Mouse (Mus musculus) liver, embryonic 11.5 days (tissue): ENCODE results near the gene Foxc1. TPM values are rescaled to one million over a fixed set of nuclear protein-coding genes. Genes with fewer than 3 reads are reported as not detected.

Experiments used
- ATAC-seq: fragments of 200-750 bp; cut with Nextera tagmentation; replicated peaks from 2 replicates; pipeline ENCODE4 v1.8.0; 2017; ENCODE audit warnings: moderate number of reproducible peaks, mild to moderate bottlenecking, moderate TSS enrichment, moderate library complexity; ENCODE audit not compliant: low FRiP score
- DNase-seq: peaks from one replicate; pipeline ENCODE4 v3.0.0-alpha.2; 2017; ENCODE audit warnings: low spot score
- H3K27ac ChIP-seq: fragments of 300-500 bp; sonication (generic); 2 replicates; pipeline ENCODE4 v1.5.1; 2014; ENCODE audit warnings: mild to moderate bottlenecking, low read depth, low read length, control low read depth
- H3K27me3 ChIP-seq: fragments of 300-500 bp; sonication (generic); replicated peaks from 2 replicates; pipeline ENCODE4 v1.6.1; 2014; ENCODE audit warnings: low read length, mixed read lengths; ENCODE audit not compliant: control insufficient read depth, insufficient read depth
- H3K36me3 ChIP-seq: fragments of 300-500 bp; sonication (generic); 2 replicates; pipeline ENCODE4 v1.6.1; 2014; ENCODE audit warnings: mild to moderate bottlenecking, low read length, moderate library complexity, mixed read lengths; ENCODE audit not compliant: control insufficient read depth, insufficient read depth
- H3K4me1 ChIP-seq: fragments of 300-500 bp; sonication (generic); replicated peaks from 2 replicates; pipeline ENCODE4 v1.6.1; 2014; ENCODE audit warnings: low read length, mixed read lengths; ENCODE audit not compliant: control insufficient read depth, insufficient read depth
- H3K4me2 ChIP-seq: fragments of 300-500 bp; sonication (generic); 2 replicates; pipeline ENCODE4 v1.6.1; 2014; ENCODE audit warnings: mild to moderate bottlenecking, control low read depth, moderate library complexity
- H3K4me3 ChIP-seq: fragments of 300-500 bp; sonication (generic); 2 replicates; pipeline ENCODE4 v1.5.1; 2014; ENCODE audit warnings: low read depth, low read length, control low read depth
- H3K9ac ChIP-seq: fragments of 300-500 bp; sonication (generic); 2 replicates; pipeline ENCODE4 v1.6.1; 2014; ENCODE audit warnings: low read depth, low read length, control low read depth
- H3K9me3 ChIP-seq: fragments of 300-500 bp; sonication (generic); 2 replicates; pipeline ENCODE4 v1.6.1; 2016; ENCODE audit warnings: low read length, inconsistent platforms, mixed read lengths; ENCODE audit not compliant: control insufficient read depth
- WGBS: fragments of 180-500 bp; shearing (Covaris S2); extraction: QIAGEN DNeasy Blood & Tissue Kit; methylation state at CpG from one replicate; pipeline ENCODE4 v1.1.7; 2014; 5-methylcytosine and 5-hydroxymethylcytosine counted together
- polyA plus RNA-seq: library from polyadenylated mRNA; unstranded; fragments of >200 nt; fragmentation: Nextera tagmentation; extraction: Ambion mirVana; gene quantifications from 2 replicates; pipeline ENCODE4 v1.2.1, GENCODE M21; 2014

Gene Foxc1
- polyA plus RNA-seq, 1 experiment from 2014 or later, result 0.47 TPM

GRCm38 (mm10) chr13:31782063-31782462 is 24.4 kb upstream of the Foxc1 start:
- no peak for DNase-seq
- Histone ChIP-seq H3K27ac (no peak overlapping the region), H3K36me3 (no peaks in the 10 kb centered on the region), H3K4me2 (no peak overlapping the region), H3K4me3 (no peak overlapping the region), H3K27me3 (no peaks in the 10 kb centered on the region), H3K4me1 (no peaks in the 10 kb centered on the region), H3K9ac (no peak overlapping the region), H3K9me3 (no peaks in the 10 kb centered on the region)
- WGBS, result 87% methylated on average over 2 of the region's 2 CpGs
- ATAC-seq, result no peak

DNA sequence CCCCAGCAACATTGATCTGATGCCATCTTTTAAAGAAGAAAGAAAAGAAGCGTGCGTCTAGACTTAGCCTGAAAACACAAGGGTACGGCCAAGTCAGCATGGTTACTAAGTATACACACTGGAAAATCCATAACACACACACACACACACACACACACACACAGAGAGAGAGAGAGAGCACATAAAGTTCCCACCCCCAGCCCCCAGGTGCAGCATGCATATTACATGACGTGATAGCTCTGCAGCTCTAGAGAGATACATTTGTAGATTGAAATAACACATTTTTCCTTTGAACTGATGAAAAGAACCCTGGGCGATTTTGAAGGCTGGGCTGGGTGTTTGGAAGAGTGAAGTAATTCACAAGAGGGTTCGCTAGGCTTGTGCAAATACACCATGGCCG is 21.7 kb upstream of the Foxc1 start:
- Histone ChIP-seq H3K27ac (no peak overlapping the region), H3K4me1 (no peaks in the 10 kb centered on the region), H3K9ac (no peak overlapping the region), H3K36me3 (no peaks in the 10 kb centered on the region), H3K9me3 (no peaks in the 10 kb centered on the region), H3K4me3 (no peak overlapping the region), H3K4me2 (no peak overlapping the region), H3K27me3 (no peaks in the 10 kb centered on the region)
- 72% methylated on average over 7 of the region's 7 CpGs for WGBS
- no peak for ATAC-seq
- DNase-seq, result no peak

- Histone ChIP-seq H3K4me2 (peak overlapping the region; percentile 38), H3K36me3 (no peaks in the 10 kb centered on the region), H3K9me3 (no peaks in the 10 kb centered on the region), H3K9ac (no peak overlapping the region), H3K4me3 (no peak overlapping the region), H3K27ac (no peak overlapping the region), H3K27me3 (peaks cover 21% of the 10 kb centered on the region), H3K4me1 (no peaks in the 10 kb centered on the region)
- DNase-seq (peak; percentile 52), ATAC-seq (no peak)
- 12% methylated on average over 17 of the region's 17 CpGs for WGBS
Measured at GRCm38 (mm10) chr13:31792480-31793132, 13.8 kb upstream of the Foxc1 start.

DNA sequence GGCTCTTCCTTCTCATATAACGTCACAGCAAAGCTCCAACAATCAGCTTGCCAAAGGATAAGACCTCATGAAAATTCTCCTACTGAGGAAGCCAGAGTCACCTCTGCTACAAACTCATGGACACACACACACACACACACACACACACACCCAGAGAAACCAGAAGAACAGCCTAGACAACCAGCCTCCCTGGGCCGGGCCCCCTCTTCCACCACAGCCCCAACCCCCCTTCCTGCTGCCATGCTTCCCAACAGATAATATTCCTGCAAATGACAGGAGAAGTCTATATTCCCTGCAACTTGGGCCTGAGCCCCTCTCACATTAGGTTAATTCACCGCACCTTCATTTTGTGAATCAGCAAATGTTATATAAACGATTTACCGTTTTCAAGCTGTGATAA is 13.3 kb upstream of the Foxc1 start:
- Histone ChIP-seq H3K27me3 (peaks cover 26% of the 10 kb centered on the region), H3K36me3 (no peaks in the 10 kb centered on the region), H3K4me1 (no peaks in the 10 kb centered on the region), H3K9ac (no peak overlapping the region), H3K4me2 (peak overlapping the region; percentile 38), H3K4me3 (no peak overlapping the region), H3K9me3 (no peaks in the 10 kb centered on the region), H3K27ac (no peak overlapping the region)
- ATAC-seq, result no peak
- DNase-seq, result no peak
- WGBS, result 14% methylated on average over 5 of the region's 5 CpGs

DNA sequence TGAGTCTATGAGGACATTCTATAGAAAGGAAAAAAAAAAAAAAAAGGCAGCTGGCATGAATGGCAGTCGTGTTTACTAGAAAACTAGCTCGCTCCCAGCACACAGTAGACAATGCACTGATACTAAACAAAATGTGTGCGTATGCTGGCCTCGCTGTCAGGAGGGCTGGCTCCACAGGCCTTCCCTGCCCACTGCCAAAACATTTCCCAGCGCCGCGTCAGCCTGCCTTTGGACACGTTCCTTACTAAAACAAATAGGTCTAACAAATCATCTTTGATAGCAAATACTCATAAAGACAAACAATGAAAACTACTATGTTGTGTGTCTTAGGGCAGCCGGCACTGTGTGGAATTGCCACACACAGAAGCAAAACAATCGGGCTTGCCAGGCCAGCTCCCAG is 9.1 kb upstream of the Foxc1 start:
- H3K9ac ChIP-seq, result no peak overlapping the region
- H3K4me2 ChIP-seq, result no peak overlapping the region
- ATAC-seq, result no peak
- H3K27ac ChIP-seq, result no peak overlapping the region
- no peaks in the 10 kb centered on the region for H3K9me3 ChIP-seq
- 64% methylated on average over 10 of the region's 10 CpGs for WGBS
- no peak for DNase-seq
- peaks cover 5% of the 10 kb centered on the region for H3K4me1 ChIP-seq
- no peaks in the 10 kb centered on the region for H3K36me3 ChIP-seq
- H3K27me3 ChIP-seq, result peaks cover 67% of the 10 kb centered on the region
- H3K4me3 ChIP-seq, result no peak overlapping the region

GRCm38 (mm10) chr13:31798075-31798474 is 8.4 kb upstream of the Foxc1 start:
- 21% methylated on average over 9 of the region's 9 CpGs for WGBS
- no peak for DNase-seq
- peaks cover 5% of the 10 kb centered on the region for H3K4me1 ChIP-seq
- peaks cover 69% of the 10 kb centered on the region for H3K27me3 ChIP-seq
- no peaks in the 10 kb centered on the region for H3K9me3 ChIP-seq
- H3K36me3 ChIP-seq, result no peaks in the 10 kb centered on the region
- H3K9ac ChIP-seq, result no peak overlapping the region
- H3K27ac ChIP-seq, result no peak overlapping the region
- no peak overlapping the region for H3K4me2 ChIP-seq
- no peak for ATAC-seq
- no peak overlapping the region for H3K4me3 ChIP-seq

DNA sequence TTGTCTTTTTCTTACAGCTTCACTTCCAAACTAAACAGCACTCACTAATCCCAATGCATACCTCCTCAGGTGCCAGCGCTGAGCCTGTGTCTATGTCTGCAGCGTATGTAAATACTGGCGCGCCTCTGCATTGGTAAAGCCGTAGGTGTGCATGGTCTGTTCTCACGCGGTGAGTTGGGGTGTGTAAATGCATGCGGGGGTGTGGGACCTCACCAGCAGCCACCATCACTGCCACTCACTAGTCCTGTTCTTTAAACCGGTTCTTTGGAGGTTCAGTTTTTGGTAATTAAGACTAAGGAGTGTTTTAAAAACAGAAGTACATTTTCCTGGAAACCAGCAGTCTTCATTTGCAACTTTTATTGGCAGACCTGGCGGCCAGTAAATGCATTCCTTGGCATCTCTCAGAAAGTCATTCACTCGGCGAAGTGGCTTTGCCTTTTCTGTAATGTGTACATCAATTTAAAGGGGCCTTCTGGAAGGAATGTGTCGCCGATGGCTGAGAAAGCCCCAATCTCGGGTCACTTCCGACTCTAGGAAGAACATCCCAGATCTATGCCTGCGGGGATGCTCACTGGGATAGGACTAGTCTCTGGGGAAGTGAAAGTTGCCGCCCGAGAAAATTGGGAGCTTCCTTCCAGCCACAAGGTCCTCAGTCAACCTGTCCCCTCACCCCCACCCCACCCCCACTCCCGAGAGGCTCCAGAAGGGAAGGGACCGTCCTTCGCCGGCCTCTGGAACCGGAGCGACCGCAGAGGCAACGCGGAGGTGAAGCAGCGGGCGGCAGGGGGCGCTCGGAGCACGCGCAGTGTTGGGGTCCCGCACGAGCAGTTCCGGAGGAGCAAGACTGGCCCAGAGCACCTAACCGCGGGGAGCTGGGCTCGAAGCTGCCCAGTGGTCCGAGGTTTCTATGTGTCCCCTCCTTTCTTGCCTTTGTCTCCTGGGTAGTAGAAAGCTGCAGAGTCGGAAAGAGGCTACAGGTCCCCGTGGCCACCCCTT is 5.6 kb upstream of the Foxc1 start:
- Histone ChIP-seq H3K4me2 (peak overlapping the region; percentile 66), H3K4me3 (peak overlapping the region; percentile 32), H3K9ac (no peak overlapping the region), H3K27me3 (peaks cover 85% of the 10 kb centered on the region), H3K36me3 (no peaks in the 10 kb centered on the region), H3K27ac (no peak overlapping the region), H3K9me3 (no peaks in the 10 kb centered on the region), H3K4me1 (peaks cover 9% of the 10 kb centered on the region)
- ATAC-seq, result peak; percentile 76
- 2% methylated on average over 43 of the region's 43 CpGs for WGBS
- DNase-seq, result peak; percentile 85

GRCm38 (mm10) chr13:31801703-31802305 is 4.6 kb upstream of the Foxc1 start:
- no peaks in the 10 kb centered on the region for H3K9me3 ChIP-seq
- WGBS, result 3% methylated on average over 25 of the region's 25 CpGs
- ATAC-seq (no peak), DNase-seq (peak; percentile 34)
- no peak overlapping the region for H3K27ac ChIP-seq
- H3K9ac ChIP-seq, result no peak overlapping the region
- H3K27me3 ChIP-seq, result peaks cover 95% of the 10 kb centered on the region
- H3K4me1 ChIP-seq, result peaks cover 10% of the 10 kb centered on the region
- no peaks in the 10 kb centered on the region for H3K36me3 ChIP-seq
- peak overlapping the region; percentile 66 for H3K4me2 ChIP-seq
- peak overlapping the region; percentile 32 for H3K4me3 ChIP-seq
